Mouse (Mus musculus) liver, postnatal 0 days (tissue): ENCODE data around the gene Map4k4.

ENCODE experiments used
- CTCF ChIP-seq: sonication (generic); IDR thresholded peaks from 2 replicates; pipeline ENCODE4 v1.5.1; 2016; ENCODE audit warnings: antibody characterized with exemption, low read depth
- EP300 ChIP-seq: IDR thresholded peaks from 2 replicates; pipeline ENCODE4 v1.6.1; 2016; ENCODE audit warnings: antibody characterized with exemption, low read depth, mild to moderate bottlenecking

GRCm38 (mm10) chr1:40053071-40053470 is 152.4 kb downstream of the Map4k4 start:
- TF ChIP-seq EP300 (no peak), CTCF (no peak)
